Mouse (Mus musculus): ENCODE data around the gene Nek6.

Gene Nek6

GRCm38 (mm10) chr2:38578602-38579521, 67.4 kb downstream of the Nek6 start:
- peak in 1 of 2 experiments; percentile 57 for DNase-seq (ENCODE audit: low spot score in 2 of 2)

- no peak for DNase-seq (ENCODE audit: low spot score in 2 of 2)
Observed at GRCm38 (mm10) chr2:38579528-38579927, 68.1 kb downstream of the Nek6 start.

DNA sequence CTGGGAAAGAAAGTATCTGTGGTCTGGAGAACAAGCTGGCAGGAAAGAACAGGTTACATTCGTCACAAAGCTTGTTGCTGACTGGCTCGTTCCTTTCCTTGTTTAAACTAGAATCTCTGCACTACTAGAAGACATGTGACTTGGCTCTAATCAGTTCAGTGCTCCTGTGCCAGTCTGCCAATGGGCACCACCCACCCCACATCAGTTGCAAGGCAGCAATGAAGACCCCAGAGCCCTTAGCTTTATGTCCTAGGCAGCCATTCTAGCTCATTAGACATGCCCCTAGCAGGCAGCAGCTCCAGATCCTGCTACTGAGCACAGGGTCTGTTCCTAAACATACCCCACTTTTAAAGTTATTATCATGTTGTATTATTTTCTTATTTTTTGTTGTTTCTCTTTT, 72.5 kb downstream of the Nek6 start:
- no peak for DNase-seq (ENCODE audit: low spot score in 2 of 2)

DNA sequence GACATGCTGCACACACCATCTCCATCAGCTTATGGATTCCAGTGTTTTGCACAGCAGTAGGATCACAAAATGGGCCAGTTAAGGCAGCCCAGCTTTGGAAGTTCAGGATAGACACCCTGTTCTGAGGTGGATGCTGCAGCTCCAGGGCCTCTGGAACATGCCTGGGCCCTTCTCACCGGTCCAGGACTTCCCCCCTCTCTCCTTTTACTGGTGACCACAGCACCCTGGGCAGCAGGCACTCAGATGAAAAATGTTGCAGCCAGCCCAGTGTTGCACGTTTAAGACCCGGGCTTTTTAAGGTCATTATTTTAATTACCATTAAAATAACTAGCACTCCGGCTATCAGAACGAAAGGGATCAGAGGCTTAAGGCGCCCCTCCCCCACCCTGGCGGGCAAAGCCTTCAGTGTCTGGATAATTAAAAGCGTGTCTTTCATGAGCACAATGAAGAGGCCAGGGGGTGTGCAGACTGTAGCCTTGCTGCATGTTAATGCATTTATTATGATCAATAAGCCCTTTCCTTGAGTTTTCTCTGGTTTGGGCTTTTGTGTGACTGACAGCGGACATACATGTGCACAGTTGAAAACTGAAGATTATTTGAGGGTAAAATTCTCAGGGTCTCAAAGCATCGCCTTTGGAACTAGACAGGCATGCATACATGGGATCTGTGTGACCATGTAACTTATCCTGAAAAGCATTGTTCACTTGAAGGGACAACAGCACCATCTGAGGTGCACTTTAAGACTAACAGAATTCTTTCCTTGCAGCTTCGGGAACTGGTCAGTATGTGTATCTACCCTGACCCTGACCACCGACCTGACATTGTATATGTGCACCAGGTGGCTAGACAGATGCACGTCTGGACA, 73.3 kb downstream of the Nek6 start:
- DNase-seq (ENCODE audit: low spot score in 2 of 2): no peak

DNA sequence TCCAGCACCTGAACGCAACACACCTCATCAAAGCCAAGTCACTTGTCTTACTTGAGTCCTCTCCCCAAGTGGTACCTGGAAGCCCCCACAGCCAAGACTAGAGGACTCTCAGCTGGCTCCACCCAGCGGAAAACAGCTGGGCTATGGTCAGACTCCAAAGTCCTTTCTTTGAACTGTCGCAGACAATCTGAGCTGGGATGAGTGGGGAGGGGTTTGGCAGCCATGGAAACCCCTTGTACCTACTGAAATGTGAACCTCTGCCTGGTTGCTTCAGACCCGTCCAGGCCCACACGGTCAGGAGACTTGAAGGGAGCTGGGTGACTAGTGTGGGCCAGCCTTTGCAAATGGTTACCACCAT, 73.9 kb downstream of the Nek6 start:
- no peak for DNase-seq (ENCODE audit: low spot score in 2 of 2)

GRCm38 (mm10) chr2:38586733-38587132, 75.3 kb downstream of the Nek6 start:
- no peak for DNase-seq (ENCODE audit: low spot score in 2 of 2)

DNA sequence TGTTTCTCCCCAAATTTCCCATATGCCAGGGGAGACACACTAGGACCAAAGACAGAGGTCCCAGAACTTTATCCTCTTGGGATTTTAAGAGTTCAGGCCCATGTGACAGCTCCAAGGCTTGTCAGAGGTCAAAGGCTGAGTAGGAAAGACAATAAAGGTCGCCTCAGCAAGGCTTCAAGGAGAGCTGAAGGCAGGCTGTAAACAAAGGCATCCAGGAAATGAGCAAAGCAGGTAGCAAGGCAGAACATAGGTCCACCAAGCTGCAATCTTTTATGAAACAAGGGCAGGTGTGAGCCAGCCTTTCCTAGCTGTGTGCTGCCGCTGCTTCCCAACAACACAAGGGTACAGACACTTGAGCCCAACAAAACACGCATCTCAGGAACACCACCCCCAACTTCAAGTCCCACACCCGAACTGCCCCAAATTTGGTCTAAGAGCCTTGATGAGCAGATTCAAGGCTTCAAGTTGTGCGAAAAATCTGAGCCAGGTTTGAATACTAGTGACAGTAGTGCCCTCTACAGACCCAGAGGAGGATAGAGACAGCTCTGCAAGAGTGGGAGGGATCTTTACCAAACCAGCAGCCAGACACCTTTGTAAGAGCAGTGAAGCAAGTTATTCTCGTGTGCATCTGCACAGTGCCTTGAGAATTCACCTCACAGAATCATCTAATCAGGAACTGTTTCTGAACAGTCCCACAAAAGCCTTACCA, 80.5 kb downstream of the Nek6 start:
- DNase-seq (ENCODE audit: low spot score in 2 of 2): peak in 1 of 2 experiments; percentile 61

DNA sequence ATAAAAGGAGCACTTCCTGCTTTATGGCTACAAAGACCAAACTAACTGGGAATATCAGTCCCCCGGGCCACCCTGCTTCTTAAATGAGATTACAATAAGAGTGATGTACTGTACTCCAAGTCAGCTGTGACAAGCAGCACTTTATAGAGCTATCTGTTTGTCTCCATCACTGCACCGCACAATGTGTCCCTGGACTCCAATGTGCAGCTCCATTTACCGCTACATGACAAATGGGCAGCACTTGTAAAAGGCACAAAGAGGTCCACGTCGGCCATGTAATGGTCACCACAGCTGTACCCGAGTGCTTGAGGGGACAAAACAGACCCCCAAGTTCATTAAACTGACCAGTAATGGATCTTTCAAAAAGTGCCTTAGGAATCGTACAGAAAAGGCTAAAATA, 83.4 kb downstream of the Nek6 start:
- no peak for DNase-seq (ENCODE audit: low spot score in 2 of 2)

- DNase-seq (ENCODE audit: low spot score in 2 of 2): no peak
Observed at GRCm38 (mm10) chr2:38597896-38598295, 86.5 kb downstream of the Nek6 start.

GRCm38 (mm10) chr2:38598395-38598794, 87.0 kb downstream of the Nek6 start:
- DNase-seq (ENCODE audit: low spot score in 2 of 2): no peak

DNA sequence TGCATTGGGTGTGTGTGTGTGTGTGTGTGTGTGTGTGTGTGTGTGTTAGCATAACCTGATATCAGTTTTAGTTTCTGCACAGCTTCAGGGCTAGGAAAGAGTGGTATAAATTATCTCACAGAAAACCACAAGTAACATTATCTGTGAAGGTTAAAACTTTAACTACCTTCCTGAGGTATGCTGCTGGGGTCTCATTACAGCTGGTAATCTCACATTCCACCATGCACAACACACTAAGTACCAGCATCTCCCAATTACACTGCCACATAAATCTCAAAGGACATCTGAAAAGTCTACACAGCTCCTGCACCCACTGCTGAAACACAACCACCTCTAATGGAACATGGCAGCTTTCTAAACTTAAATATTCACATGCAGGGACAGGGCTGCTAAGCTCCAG, 89.4 kb downstream of the Nek6 start:
- no peak for DNase-seq (ENCODE audit: low spot score in 2 of 2)

- DNase-seq (ENCODE audit: low spot score in 2 of 2): no peak
Observed at GRCm38 (mm10) chr2:38607716-38608115, 96.3 kb downstream of the Nek6 start.

DNA sequence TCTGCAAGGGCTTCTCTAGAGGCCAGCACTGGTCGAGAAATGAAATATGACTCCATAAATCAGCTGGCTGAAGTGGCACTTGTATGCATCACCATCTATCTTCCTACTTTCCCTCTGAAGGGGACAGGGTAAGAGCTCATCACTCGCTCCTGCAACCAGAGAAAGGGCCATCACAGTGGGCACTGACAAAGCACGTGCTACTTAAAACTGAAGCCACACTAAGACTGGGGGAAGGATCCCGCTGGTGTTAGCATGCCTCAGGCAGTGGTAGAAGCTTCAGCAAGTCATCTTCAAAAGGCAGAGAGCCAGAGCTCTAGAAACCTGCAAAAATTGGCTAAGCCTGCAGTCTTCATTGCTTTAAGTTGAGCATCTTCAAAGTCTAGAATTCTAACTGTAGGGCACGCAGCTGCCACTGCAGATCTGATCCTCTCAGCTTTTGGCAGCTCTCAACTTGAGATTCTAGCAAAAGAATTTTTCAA, 97.4 kb downstream of the Nek6 start:
- no peak for DNase-seq (ENCODE audit: low spot score in 2 of 2)

DNA sequence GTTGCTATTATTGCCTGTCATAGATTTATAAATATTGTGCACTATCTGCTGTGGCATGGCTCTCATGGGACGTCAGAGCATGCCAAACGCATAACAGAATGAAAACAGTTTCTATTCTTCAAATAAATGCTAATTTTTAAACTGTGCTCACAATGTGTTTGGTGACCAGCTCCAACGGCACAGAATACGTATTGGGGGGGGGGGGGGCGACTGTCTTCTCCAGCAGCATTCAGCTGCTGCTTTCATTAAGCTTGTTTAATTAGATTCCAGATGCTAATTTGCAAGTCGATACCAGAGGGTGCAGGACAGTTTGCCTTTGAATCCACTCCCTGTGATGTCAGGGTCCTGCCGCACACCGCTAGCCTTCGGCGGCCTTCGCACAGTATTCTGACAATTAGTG, 97.9 kb downstream of the Nek6 start:
- no peak for DNase-seq (ENCODE audit: low spot score in 2 of 2)

- DNase-seq (ENCODE audit: low spot score in 2 of 2): no peak
Observed at GRCm38 (mm10) chr2:38610161-38610560, 98.7 kb downstream of the Nek6 start.

- DNase-seq (ENCODE audit: low spot score in 2 of 2): no peak
Observed at GRCm38 (mm10) chr2:38612596-38612995, 101.2 kb downstream of the Nek6 start.

- DNase-seq (ENCODE audit: low spot score in 2 of 2): no peak
Observed at GRCm38 (mm10) chr2:38613576-38613975, 102.1 kb downstream of the Nek6 start.

GRCm38 (mm10) chr2:38614437-38614836, 103.0 kb downstream of the Nek6 start:
- no peak for DNase-seq (ENCODE audit: low spot score in 2 of 2)

GRCm38 (mm10) chr2:38616072-38616471, 104.6 kb downstream of the Nek6 start:
- DNase-seq (ENCODE audit: low spot score in 2 of 2): no peak

DNA sequence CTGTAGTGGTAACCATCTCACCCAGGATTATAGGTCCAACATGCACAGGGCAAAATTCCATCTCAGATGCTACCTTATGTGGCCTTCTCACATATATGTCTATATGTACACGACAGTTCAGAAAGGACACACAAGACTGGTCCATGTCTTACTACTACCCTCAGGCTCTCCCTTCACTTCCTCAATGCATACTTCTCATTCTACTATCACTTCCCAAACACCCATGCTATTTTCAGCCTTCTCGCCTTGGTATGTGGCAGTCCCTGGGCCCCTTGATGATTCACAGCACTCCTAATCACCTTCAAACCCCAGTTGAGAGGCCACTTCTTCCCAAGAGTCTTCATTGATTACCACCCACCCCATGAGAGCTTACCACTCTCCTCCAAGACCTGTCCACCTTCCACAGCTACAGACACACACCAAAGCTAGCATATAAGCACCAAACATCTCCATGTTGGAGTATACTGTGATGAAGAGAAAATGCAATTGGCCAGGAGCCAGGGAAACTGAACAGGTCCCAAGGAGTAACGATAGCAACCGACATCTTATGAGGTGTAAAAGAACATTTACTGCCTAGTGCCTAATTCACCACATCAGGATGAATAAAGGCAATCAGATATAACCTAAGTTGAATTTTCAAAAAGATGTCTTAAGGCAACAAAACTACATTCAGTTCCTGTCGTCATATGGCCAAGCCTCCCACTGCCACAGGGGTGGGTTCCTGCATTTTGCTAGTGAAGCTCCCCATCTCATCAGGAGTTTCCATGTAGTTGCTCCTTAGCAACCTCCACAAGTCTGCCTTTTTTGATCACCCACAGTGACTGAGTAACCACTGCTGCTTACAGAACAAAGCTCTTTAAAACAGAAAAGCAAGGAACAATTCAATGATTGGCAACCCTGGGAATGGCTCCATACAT, 105.8 kb downstream of the Nek6 start:
- DNase-seq (ENCODE audit: low spot score in 2 of 2): no peak

DNA sequence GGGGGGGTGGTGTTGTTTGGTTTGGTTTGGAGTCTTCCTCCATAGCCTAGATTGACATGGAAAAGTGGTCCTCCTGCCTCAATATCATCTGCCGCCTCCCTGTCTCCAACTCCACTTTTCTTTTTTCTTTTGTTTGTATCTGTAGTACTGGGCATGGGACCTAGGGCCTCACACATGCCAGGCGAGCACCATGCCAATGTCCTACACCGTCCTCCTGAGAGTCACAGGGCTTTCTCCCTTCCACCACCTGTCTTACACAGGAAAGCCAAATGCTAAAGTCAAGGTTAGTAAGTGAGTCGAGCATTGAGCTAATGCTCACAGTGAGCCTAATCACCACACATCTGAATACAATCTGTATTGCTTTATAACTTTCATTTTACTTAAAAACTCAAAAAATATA, 108.3 kb downstream of the Nek6 start:
- no peak for DNase-seq (ENCODE audit: low spot score in 2 of 2)

Measured in left cerebral cortex, adult 9 months (tissue).